ENCODE assay signal across 8 mouse cellular contexts in genomic region chr13:113864893-113865292, GRCm38 (mm10).
DNase-seq lines count a peak whose midpoint lies in the region; ATAC-seq and TF ChIP-seq lines count a peak whose summit lies in the region.

No protein-coding gene starts in this region.

- no peak overlapping the region for H3K4me2 ChIP-seq in forebrain, embryonic 16.5 days (ENCODE audit: low read length)
- H3K4me2 ChIP-seq in hindbrain, embryonic 12.5 days (replicated peaks) = no peak overlapping the region

- WGBS in forebrain, embryonic 10.5 days = 57% methylated on average over 1 of the region's 1 CpGs
- WGBS in forebrain, embryonic 16.5 days = 60% methylated on average over 1 of the region's 1 CpGs
- 44% methylated on average over 1 of the region's 1 CpGs for WGBS in hindbrain, embryonic 12.5 days

- H3K9ac ChIP-seq in forebrain, embryonic 16.5 days (replicated peaks; ENCODE audit: low read depth, low read length) = no peak overlapping the region
- no peak overlapping the region for H3K9ac ChIP-seq in hindbrain, embryonic 12.5 days

- no peak; the same call in 1 of the 2 replicates for ATAC-seq in forebrain, embryonic 16.5 days
- ATAC-seq in hindbrain, embryonic 12.5 days (ENCODE audit: low FRiP score) = peak; percentile 57; the same call in 1 of the 2 replicates
- ATAC-seq in megakaryocyte-erythroid progenitor cell, adult 5-6 weeks (replicated peaks; ENCODE audit: low FRiP score, low TSS enrichment, poor library complexity, severe bottlenecking) = 0 out of 2 replicates have a peak, but pooled peaks have one; percentile 40

- peak; percentile 45; the same call in 1 of the 2 replicates for TF ChIP-seq CTCF in embryonic fibroblast, embryonic 13.5 days (IDR thresholded peaks at IDR 0.05; ENCODE audit: borderline replicate concordance, insufficient read depth, low read length)

- no peak overlapping the region for H3K4me3 ChIP-seq in forebrain, embryonic 10.5 days
- no peak overlapping the region for H3K4me3 ChIP-seq in forebrain, embryonic 16.5 days (replicated peaks; ENCODE audit: low read length)
- no peak overlapping the region for H3K4me3 ChIP-seq in embryonic fibroblast, embryonic 13.5 days (ENCODE audit: insufficient read depth, low read length)
- H3K4me3 ChIP-seq in hindbrain, embryonic 12.5 days = no peak overlapping the region

- H3K27me3 ChIP-seq in forebrain, embryonic 10.5 days (ENCODE audit: poor library complexity, severe bottlenecking) = no peaks in the 10 kb centered on the region
- no peaks in the 10 kb centered on the region for H3K27me3 ChIP-seq in forebrain, embryonic 16.5 days (replicated peaks; ENCODE audit: control insufficient read depth, insufficient read depth, low read length)
- H3K27me3 ChIP-seq in hindbrain, embryonic 12.5 days = no peaks in the 10 kb centered on the region

- H3K36me3 ChIP-seq in forebrain, embryonic 10.5 days (replicated peaks) = no peaks in the 10 kb centered on the region
- H3K36me3 ChIP-seq in forebrain, embryonic 16.5 days (ENCODE audit: control insufficient read depth, insufficient read depth) = no peaks in the 10 kb centered on the region
- no peaks in the 10 kb centered on the region for H3K36me3 ChIP-seq in hindbrain, embryonic 12.5 days

- intact Hi-C loops in left cerebral cortex, postnatal 10 days (cut with DNase I) = loop anchor here (2.0 to 10.0 kb wide), 5 partner anchors 70 to 598 kb away; partner anchors contain the start of gene Arl15

- H3K4me1 ChIP-seq in forebrain, embryonic 10.5 days = peaks cover 29% of the 10 kb centered on the region
- H3K4me1 ChIP-seq in forebrain, embryonic 16.5 days (replicated peaks; ENCODE audit: control insufficient read depth, insufficient read depth, low read length) = no peaks in the 10 kb centered on the region; the same call in 1 of the 2 replicates
- H3K4me1 ChIP-seq in embryonic fibroblast, embryonic 13.5 days (ENCODE audit: control insufficient read depth, insufficient read depth, low read length) = peaks cover 2% of the 10 kb centered on the region; the same call in 1 of the 2 replicates
- 0 out of 2 replicates have a peak, but pooled peaks cover 7% of the 10 kb centered on the region for H3K4me1 ChIP-seq in hindbrain, embryonic 12.5 days

- no peak for TF ChIP-seq POLR2A in embryonic fibroblast, embryonic 13.5 days (IDR thresholded peaks at IDR 0.05; ENCODE audit: low read depth, low read length)

- DNase-seq in forebrain, embryonic 10.5 days (ENCODE audit: extremely low spot score, low spot score) = peak; percentile 74
- peak; percentile 52 for DNase-seq in adrenal gland, adult 2 months
- peak; percentile 72 to 76 for DNase-seq in left cerebral cortex, postnatal 10 days (ENCODE audit: extremely low spot score in 1 of 2, low spot score in 2 of 2)
- peak; percentile 53 to 77 for DNase-seq in spleen, postnatal 10 days (ENCODE audit: low spot score in 2 of 2)

- peak overlapping the region; percentile 40; the same call in 1 of the 2 replicates for H3K27ac ChIP-seq in forebrain, embryonic 10.5 days
- no peak overlapping the region for H3K27ac ChIP-seq in forebrain, embryonic 16.5 days (ENCODE audit: low read length)
- H3K27ac ChIP-seq in embryonic fibroblast, embryonic 13.5 days (ENCODE audit: insufficient read depth, low read length) = no peak overlapping the region
- H3K27ac ChIP-seq in hindbrain, embryonic 12.5 days = no peak overlapping the region

- H3K9me3 ChIP-seq in forebrain, embryonic 10.5 days = no peaks in the 10 kb centered on the region
- no peaks in the 10 kb centered on the region for H3K9me3 ChIP-seq in forebrain, embryonic 16.5 days (ENCODE audit: control insufficient read depth, low read length)
- H3K9me3 ChIP-seq in hindbrain, embryonic 12.5 days (replicated peaks) = no peaks in the 10 kb centered on the region
